Mouse (Mus musculus) spleen, postnatal 10 days (tissue): ENCODE data around the gene Olfr1287.

ENCODE experiments used
- DNase-seq, 2 experiments: peaks; one replicate each; pipeline ENCODE4 v3.0.0; 2021 to 2022; ENCODE audit warnings: low spot score in 2 of 2

Olfr1287 gene

GRCm38 (mm10) chr2:111448842-111449241 lies at the start of gene Olfr1287:
Olfr1287 (plus strand) TSS chr2:111449142.
- DNase-seq: no peak

GRCm38 (mm10) chr2:111422931-111423330 lies 26.0 kb upstream of the Olfr1287 start, which contains the start of gene Olfr1286:
Olfr1286 (minus strand) TSS chr2:111423115.
- DNase-seq: no peak

- no peak for DNase-seq
Observed at GRCm38 (mm10) chr2:111473801-111474200, 24.9 kb downstream of the Olfr1287 start, which contains the start of gene Olfr1288. Olfr1288 (plus strand) TSS chr2:111474101.

GRCm38 (mm10) chr2:111480519-111480918 lies 31.6 kb downstream of the Olfr1287 start, which contains the start of gene Olfr1289:
Olfr1289 (plus strand) TSS chr2:111480819.
- no peak for DNase-seq

GRCm38 (mm10) chr2:111493729-111494128 lies 44.8 kb downstream of the Olfr1287 start, which contains the start of gene Olfr1290:
Olfr1290 (minus strand) TSS chr2:111493829.
- no peak for DNase-seq

DNA sequence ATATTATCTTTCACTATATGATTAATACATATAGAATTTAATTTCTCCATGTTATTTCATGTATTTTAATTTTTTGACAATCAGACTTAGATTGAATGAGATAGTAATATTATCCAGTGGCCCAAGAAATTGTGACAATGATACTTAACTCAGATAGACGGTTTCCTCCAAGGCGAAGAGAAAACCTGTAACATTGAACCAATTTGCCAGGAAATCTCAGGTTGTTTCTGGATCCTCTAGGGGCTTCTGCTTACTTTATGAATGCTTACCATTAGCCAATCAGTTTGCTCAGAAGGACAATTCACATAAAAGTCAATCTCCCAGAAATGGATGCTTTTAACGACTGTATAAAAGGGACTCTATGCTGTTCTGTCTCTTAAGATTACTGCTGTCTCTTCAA lies 47.9 kb downstream of the Olfr1287 start, which contains the start of gene Olfr1291-ps1:
Olfr1291-ps1 (plus strand) TSS at position 301 of the 400 bp plus-strand sequence.
- no peak for DNase-seq
